13 mouse cellular contexts compared by ENCODE assay signal in genomic region chr1:83451291-83451690, GRCm38 (mm10). TPM values are rescaled to one million over a fixed set of nuclear protein-coding genes. Genes with fewer than 3 reads are reported as not detected.
DNase-seq lines count a peak whose midpoint lies in the region; ATAC-seq and TF ChIP-seq lines count a peak whose summit lies in the region.
"Had no signal": no experiment of that assay in that cellular context is flagged by ENCODE, and none has a peak within 500 bp of the region (broad histone marks: within the 10 kb centered on the region; RNA-seq: fewer than 3 reads in every experiment).

No protein-coding gene starts in this region.

- H3K27ac ChIP-seq in midbrain, postnatal 0 days (ENCODE audit: low read depth, low read length) = no peak overlapping the region
- no peak overlapping the region for H3K27ac ChIP-seq in midbrain, embryonic 13.5 days
- no peak overlapping the region for H3K27ac ChIP-seq in gastrocnemius, adult 2 months
- H3K27ac ChIP-seq: liver, embryonic 12.5 days; midbrain, embryonic 12.5 days had no signal

- DNase-seq in embryo, embryonic 10 days (ENCODE audit: low spot score) = peak; percentile 9
- DNase-seq in embryo, embryonic 9.5 days (ENCODE audit: extremely low spot score) = no peak
- DNase-seq in midbrain, postnatal 0 days (ENCODE audit: low spot score) = peak; percentile 69
- peak; percentile 24 for DNase-seq in gastrocnemius, adult 2 months
- peak; percentile 30 for DNase-seq in skeletal muscle tissue, adult 2 months (ENCODE audit: low read depth, low spot score)
- no peak for DNase-seq in adrenal gland, adult (ENCODE audit: inconsistent age in 2 of 2, low spot score in 1 of 2)
- DNase-seq in frontal cortex, postnatal 36 days (ENCODE audit: low spot score in 2 of 2) = no peak
- DNase-seq: adrenal gland, postnatal 14 days; kidney, adult 2 months; lung, postnatal 10 days had no signal

- H3K4me2 ChIP-seq in midbrain, postnatal 0 days (ENCODE audit: low read depth, low read length, poor library complexity, severe bottlenecking) = no peak overlapping the region
- no peak overlapping the region for H3K4me2 ChIP-seq in midbrain, embryonic 13.5 days (replicated peaks)
- H3K4me2 ChIP-seq: liver, embryonic 12.5 days; midbrain, embryonic 12.5 days had no signal

- intact Hi-C loops in gastrocnemius, adult 2 months (cut with DNase I) = no loop called here

- H3K36me3 ChIP-seq in midbrain, postnatal 0 days (ENCODE audit: insufficient read depth, low read length) = no peaks in the 10 kb centered on the region
- no peaks in the 10 kb centered on the region for H3K36me3 ChIP-seq in midbrain, embryonic 13.5 days
- H3K36me3 ChIP-seq: liver, embryonic 12.5 days; midbrain, embryonic 12.5 days had no signal

- H3K4me1 ChIP-seq in midbrain, postnatal 0 days (ENCODE audit: insufficient read depth, low read length) = no peaks in the 10 kb centered on the region
- no peaks in the 10 kb centered on the region for H3K4me1 ChIP-seq in midbrain, embryonic 13.5 days (replicated peaks)
- H3K4me1 ChIP-seq: liver, embryonic 12.5 days; midbrain, embryonic 12.5 days had no signal

- 80% methylated on average over 5 of the region's 5 CpGs for WGBS in midbrain, postnatal 0 days
- WGBS in midbrain, embryonic 13.5 days = 83% methylated on average over 5 of the region's 5 CpGs

- no peaks in the 10 kb centered on the region for H3K27me3 ChIP-seq in midbrain, postnatal 0 days (ENCODE audit: insufficient read depth, low read length)
- no peaks in the 10 kb centered on the region for H3K27me3 ChIP-seq in midbrain, embryonic 13.5 days
- H3K27me3 ChIP-seq: liver, embryonic 12.5 days; midbrain, embryonic 12.5 days had no signal

- TF ChIP-seq CTCF in midbrain, postnatal 0 days (IDR thresholded peaks at IDR 0.05) = no peak
- TF ChIP-seq CTCF in gastrocnemius, adult 2 months (IDR thresholded peaks at IDR 0.05) = no peak

- no peak overlapping the region for H3K4me3 ChIP-seq in midbrain, postnatal 0 days (ENCODE audit: low read depth, low read length)
- H3K4me3 ChIP-seq in midbrain, embryonic 13.5 days (replicated peaks) = no peak overlapping the region
- no peak overlapping the region for H3K4me3 ChIP-seq in gastrocnemius, adult 2 months
- H3K4me3 ChIP-seq: liver, embryonic 12.5 days; midbrain, embryonic 12.5 days had no signal

- H3K9ac ChIP-seq in midbrain, postnatal 0 days (replicated peaks; ENCODE audit: low read length, poor library complexity, severe bottlenecking) = no peak overlapping the region
- H3K9ac ChIP-seq in midbrain, embryonic 13.5 days (replicated peaks) = no peak overlapping the region
- H3K9ac ChIP-seq: liver, embryonic 12.5 days; midbrain, embryonic 12.5 days had no signal

- no peaks in the 10 kb centered on the region for H3K9me3 ChIP-seq in midbrain, postnatal 0 days (ENCODE audit: low read length)
- no peaks in the 10 kb centered on the region for H3K9me3 ChIP-seq in midbrain, embryonic 13.5 days
- H3K9me3 ChIP-seq: liver, embryonic 12.5 days; midbrain, embryonic 12.5 days had no signal

- no peak; the same call in 1 of the 2 replicates for ATAC-seq in midbrain, postnatal 0 days (ENCODE audit: low FRiP score)
- ATAC-seq in midbrain, embryonic 13.5 days = no peak
- ATAC-seq: liver, embryonic 12.5 days had no signal

RNA-seq across cellular contexts. Expression of gene Sphkap, which starts 43.3 kb away (rescaled TPM):
- 63.2 and 68.3 TPM in 2 replicates for total RNA-seq in midbrain, postnatal 0 days (2014; rRNA removed)
- polyA plus RNA-seq in midbrain, postnatal 0 days (2015; fragmentation: Nextera tagmentation; extraction: Ambion mirVana) = 16.7 and 17.2 TPM in 2 replicates
- polyA plus RNA-seq in midbrain, embryonic 13.5 days (2015; fragmentation: Nextera tagmentation; extraction: Ambion mirVana) = 3.0 and 4.2 TPM in 2 replicates
- under 1 TPM; 0.33 to 0.46 TPM for total RNA-seq in gastrocnemius, adult 2 months (2021)

Comparison
In these comparisons a context has a peak if more than half of its experiments do, and no peak if none do; other contexts are left out.
1. DNase-seq: peak in embryo, embryonic 10 days (single experiment), midbrain, postnatal 0 days (single experiment), gastrocnemius, adult 2 months (single experiment) and skeletal muscle tissue, adult 2 months (single experiment); none in embryo, embryonic 9.5 days (single experiment), adrenal gland, adult (0 of 2) and frontal cortex, postnatal 36 days (0 of 2).
2. RNA of gene Sphkap, which starts 43.3 kb away (total RNA-seq): 63.2 to 68.3 TPM in midbrain, postnatal 0 days; 0.33 to 0.46 TPM in gastrocnemius, adult 2 months; every median in the first group is over 10 times any median in the second.